Mouse (Mus musculus) bone marrow macrophage, adult 2 months (primary cell): Measurements from ENCODE around the gene Zfp580.

Experiments used
- CTCF ChIP-seq: IDR thresholded peaks from 2 replicates; pipeline ENCODE4 v1.5.1; 2012; ENCODE audit warnings: low read depth, mild to moderate bottlenecking, low read length, moderate library complexity
- POLR2A ChIP-seq: IDR thresholded peaks from 2 replicates; pipeline ENCODE4 v1.6.1; 2012; ENCODE audit warnings: mild to moderate bottlenecking, low read depth, low read length, borderline replicate concordance

DNA sequence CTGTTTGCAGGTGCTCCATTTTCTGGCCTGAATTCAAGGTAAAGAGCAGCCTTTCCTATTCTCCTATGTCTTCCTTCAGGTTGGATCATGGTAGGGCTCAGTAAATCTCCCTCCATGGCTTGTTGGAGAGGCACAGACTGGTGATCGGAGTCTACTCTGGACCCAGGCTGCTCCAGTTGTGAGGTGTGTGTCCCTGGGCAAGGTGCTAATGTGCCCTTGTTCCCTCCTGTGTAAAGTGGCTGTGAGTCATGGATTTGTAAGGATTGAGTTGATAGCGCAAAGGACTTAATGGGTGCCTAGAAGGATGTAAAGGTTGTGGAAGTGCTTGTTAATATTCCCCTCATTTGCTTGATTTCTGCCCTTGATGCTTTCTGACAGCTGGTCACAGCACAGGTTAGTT, 30.6 kb downstream of the Zfp580 start:
- TF ChIP-seq CTCF (no peak), POLR2A (no peak)
